8 mouse cellular contexts compared by ENCODE assay signal in the genomic region with DNA sequence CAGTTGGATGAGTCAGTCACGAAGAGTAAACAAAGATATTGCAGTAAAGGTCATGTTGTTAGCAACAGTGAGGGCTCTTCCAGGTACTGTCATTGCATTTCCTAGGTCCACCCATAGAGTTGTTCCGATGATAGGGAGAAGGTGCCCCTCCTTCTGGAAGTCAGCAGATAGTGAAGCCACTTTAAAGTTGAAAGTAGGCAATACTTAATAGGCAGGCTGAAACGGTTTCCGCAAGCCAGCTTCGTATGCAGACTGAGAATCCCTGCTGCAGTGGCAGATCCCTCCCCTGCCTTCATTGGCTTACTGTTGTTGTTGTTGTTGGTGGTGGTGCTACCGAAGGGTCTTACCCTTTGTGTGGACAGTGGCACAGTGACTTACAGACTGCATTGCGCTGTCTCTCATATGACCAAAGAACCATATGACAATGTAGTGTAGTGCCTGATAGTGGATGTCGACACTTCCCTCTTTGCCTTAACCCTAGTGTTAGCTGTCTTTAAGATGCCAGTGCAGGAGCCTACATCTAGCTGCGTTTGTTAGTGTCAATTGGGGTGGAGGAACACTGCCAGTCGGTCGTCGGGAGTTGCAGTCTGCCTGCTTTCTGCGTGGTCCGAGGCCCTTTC. TPM values are rescaled to one million over a fixed set of nuclear protein-coding genes. Genes with fewer than 3 reads are reported as not detected.
DNase-seq lines count a peak whose midpoint lies in the region; ATAC-seq and TF ChIP-seq lines count a peak whose summit lies in the region.

No protein-coding gene starts in this region.

- DNase-seq in heart, adult 18-20 months, result peak; percentile 14 to 41
- no peak for DNase-seq in heart, adult 11 months
- DNase-seq in ES-CJ7 (ENCODE audit: low read depth, low spot score), result peak; percentile 9
- no peak for DNase-seq in limb, embryonic 14.5 days (ENCODE audit: low spot score)
- no peak for DNase-seq in ovary, postnatal 10 days (ENCODE audit: low spot score)
- no peak for DNase-seq in spleen, postnatal 36 days (ENCODE audit: low spot score in 2 of 2)

- peak; percentile 62 for ATAC-seq in forebrain, embryonic 13.5 days
- ATAC-seq in limb, embryonic 14.5 days (ENCODE audit: low FRiP score, low read depth), result peak; percentile 23
- ATAC-seq in monocyte, adult 5-6 weeks (replicated peaks; ENCODE audit: insufficient number of reproducible peaks, low FRiP score, low TSS enrichment, poor library complexity, severe bottlenecking), result peak; percentile 72

- H3K4me2 ChIP-seq in forebrain, embryonic 13.5 days, result peak overlapping the region; percentile 80
- H3K4me2 ChIP-seq in limb, embryonic 14.5 days (replicated peaks; ENCODE audit: low read depth, low read length, severe bottlenecking), result peak overlapping the region; percentile 70

- H3K9ac ChIP-seq in forebrain, embryonic 13.5 days, result peak overlapping the region; percentile 88
- H3K9ac ChIP-seq in limb, embryonic 14.5 days (ENCODE audit: low read depth, low read length, severe bottlenecking), result peak overlapping the region; percentile 90

- H3K27ac ChIP-seq in forebrain, embryonic 13.5 days, result peak overlapping the region; percentile 82
- H3K27ac ChIP-seq in limb, embryonic 14.5 days (replicated peaks; ENCODE audit: low read depth, low read length), result peak overlapping the region; percentile 79; the same call in 1 of the 2 replicates

- H3K4me3 ChIP-seq in forebrain, embryonic 13.5 days, result peak overlapping the region; percentile 72
- H3K4me3 ChIP-seq in limb, embryonic 14.5 days (replicated peaks; ENCODE audit: low read length), result peak overlapping the region; percentile 71

- TF ChIP-seq POLR2A in limb, embryonic 14.5 days (IDR thresholded peaks at IDR 0.05; ENCODE audit: borderline replicate concordance, extremely low read depth, insufficient read depth, insufficient read length), result no peak

- no peaks in the 10 kb centered on the region for H3K27me3 ChIP-seq in forebrain, embryonic 13.5 days
- H3K27me3 ChIP-seq in limb, embryonic 14.5 days (ENCODE audit: control insufficient read depth, insufficient read depth, low read length), result no peaks in the 10 kb centered on the region

- no peaks in the 10 kb centered on the region for H3K36me3 ChIP-seq in forebrain, embryonic 13.5 days (ENCODE audit: poor library complexity, severe bottlenecking)
- no peaks in the 10 kb centered on the region for H3K36me3 ChIP-seq in limb, embryonic 14.5 days (ENCODE audit: control insufficient read depth, insufficient read depth, low read length)

- 21% methylated on average over 14 of the region's 14 CpGs for WGBS in forebrain, embryonic 13.5 days
- 19% methylated on average over 14 of the region's 14 CpGs for WGBS in limb, embryonic 14.5 days

- no peaks in the 10 kb centered on the region for H3K9me3 ChIP-seq in forebrain, embryonic 13.5 days (replicated peaks)
- no peaks in the 10 kb centered on the region for H3K9me3 ChIP-seq in limb, embryonic 14.5 days (ENCODE audit: control insufficient read depth, low read length)

- H3K4me1 ChIP-seq in forebrain, embryonic 13.5 days, result peaks cover 39% of the 10 kb centered on the region
- peaks cover 17% of the 10 kb centered on the region for H3K4me1 ChIP-seq in limb, embryonic 14.5 days (ENCODE audit: control insufficient read depth, insufficient read depth, low read length)

RNA-seq across cellular contexts. Expression of a gene that starts 0.4 kb away (rescaled TPM):
- total RNA-seq in heart, adult 18-20 months (2021), result 1 to 10 TPM; 5.9 to 7.7 TPM
- 21.5 and 23.5 TPM in 2 replicates for polyA plus RNA-seq in forebrain, embryonic 13.5 days (2015; fragmentation: Nextera tagmentation; extraction: Ambion mirVana)
- polyA plus RNA-seq in limb, embryonic 14.5 days (2012; rRNA removed), result 17.0 and 20.2 TPM in 2 replicates
- polyA plus RNA-seq in limb, embryonic 14.5 days (2014; fragmentation: Nextera tagmentation; extraction: Ambion mirVana), result 23.7 and 28.4 TPM in 2 replicates
- 7.6 to 15.0 TPM (median 11.3 TPM) in 3 replicates for total RNA-seq in monocyte, adult 5-6 weeks (2017)

Comparison
In these comparisons a context has a peak if more than half of its experiments do, and no peak if none do; other contexts are left out.
1. DNase-seq: peak in heart, adult 18-20 months (2 of 2) and ES-CJ7 (single experiment); none in heart, adult 11 months (single experiment), limb, embryonic 14.5 days (single experiment), ovary, postnatal 10 days (single experiment) and spleen, postnatal 36 days (0 of 2).
2. Peak in every context shown above with its lines, with median percentiles within 50 percentile points of each other: ATAC-seq.